Mouse (Mus musculus) erythroblast, embryonic 14.5 days (primary cell): ENCODE data around the gene Cyp2c70. TPM values are rescaled to one million over a fixed set of nuclear protein-coding genes. Genes with fewer than 3 reads are reported as not detected.
"Not testable (repeated sequence)": the region's sequence is repeated elsewhere in the genome, so short reads cannot be mapped to it uniquely, and the experiment has no call there.

Experiments
- H3K27me3 ChIP-seq: 2 replicates; pipeline ENCODE4 v1.6.1; 2012; ENCODE audit warnings: inconsistent platforms; ENCODE audit not compliant: control insufficient read depth
- H3K36me3 ChIP-seq: 2 replicates; pipeline ENCODE4 v1.6.1; 2012; ENCODE audit warnings: mild to moderate bottlenecking, inconsistent platforms; ENCODE audit not compliant: control insufficient read depth
- H3K4me1 ChIP-seq: 2 replicates; pipeline ENCODE4 v1.6.1; 2012; ENCODE audit warnings: inconsistent platforms; ENCODE audit not compliant: control insufficient read depth
- H3K4me3 ChIP-seq: replicated peaks from 2 replicates; pipeline ENCODE3; 2012; ENCODE audit warnings: moderate library complexity, mild to moderate bottlenecking, inconsistent platforms
- H3K9me3 ChIP-seq: 2 replicates; pipeline ENCODE4 v1.6.1; 2012; ENCODE audit warnings: low read length, inconsistent platforms, mixed read lengths; ENCODE audit not compliant: control insufficient read depth
- GATA1 ChIP-seq: IDR thresholded peaks from 2 replicates; pipeline ENCODE4 v1.6.1; 2012; ENCODE audit warnings: low read length, inconsistent platforms, mixed read lengths
- TAL1 ChIP-seq: IDR thresholded peaks from 3 replicates; pipeline ENCODE4 v1.6.1; 2012; ENCODE audit warnings: low read length, inconsistent platforms, mixed read lengths
- polyA plus RNA-seq: library from polyadenylated mRNA; stranded (reverse); fragments of >175 nt; gene quantifications from 2 replicates; pipeline ENCODE4 v1.2.3, GENCODE M21; 2012

Cyp2c70 gene
- polyA plus RNA-seq, 1 experiment, result not detected

- H3K27me3 ChIP-seq, result no peaks in the 10 kb centered on the region
- H3K4me1 ChIP-seq, result no peaks in the 10 kb centered on the region
- TF ChIP-seq TAL1 (no peak), GATA1 (no peak)
- no peaks in the 10 kb centered on the region for H3K9me3 ChIP-seq
- no peak overlapping the region for H3K4me3 ChIP-seq
- H3K36me3 ChIP-seq, result no peaks in the 10 kb centered on the region
These were observed 3.5 kb upstream of the Cyp2c70 start for GRCm38 (mm10) chr19:40190596-40190995.

GRCm38 (mm10) chr19:40183600-40183999 is 3.5 kb downstream of the Cyp2c70 start:
- H3K27me3 ChIP-seq, result no peaks in the 10 kb centered on the region
- H3K4me3 ChIP-seq, result no peak overlapping the region
- no peaks in the 10 kb centered on the region for H3K9me3 ChIP-seq
- H3K36me3 ChIP-seq, result no peaks in the 10 kb centered on the region
- no peaks in the 10 kb centered on the region for H3K4me1 ChIP-seq
- no peak for TF ChIP-seq TAL1
- no peak for TF ChIP-seq GATA1

DNA sequence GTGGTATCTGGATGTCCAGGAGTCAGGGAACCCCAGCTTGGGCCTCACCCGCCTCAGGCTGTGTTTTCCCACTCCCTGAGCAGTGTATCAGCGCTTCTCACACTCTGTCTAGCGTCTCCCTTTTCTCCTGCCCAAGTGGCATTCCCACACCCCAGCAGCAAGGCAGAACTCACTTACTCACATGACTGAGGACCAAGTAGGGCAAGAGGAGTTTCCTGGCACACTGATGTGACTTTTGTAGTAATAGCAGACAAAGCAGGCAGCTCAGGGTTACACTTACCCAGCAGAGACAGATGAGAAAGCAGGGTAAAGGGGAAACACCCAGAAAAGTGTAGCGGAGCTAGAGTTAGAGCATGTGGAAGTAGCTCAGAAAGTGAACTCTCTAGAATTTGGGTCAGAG is 8.8 kb downstream of the Cyp2c70 start:
- H3K9me3 ChIP-seq, result no peaks in the 10 kb centered on the region
- no peaks in the 10 kb centered on the region for H3K27me3 ChIP-seq
- no peaks in the 10 kb centered on the region for H3K4me1 ChIP-seq
- no peak for TF ChIP-seq GATA1
- H3K4me3 ChIP-seq, result no peak overlapping the region
- H3K36me3 ChIP-seq, result no peaks in the 10 kb centered on the region

DNA sequence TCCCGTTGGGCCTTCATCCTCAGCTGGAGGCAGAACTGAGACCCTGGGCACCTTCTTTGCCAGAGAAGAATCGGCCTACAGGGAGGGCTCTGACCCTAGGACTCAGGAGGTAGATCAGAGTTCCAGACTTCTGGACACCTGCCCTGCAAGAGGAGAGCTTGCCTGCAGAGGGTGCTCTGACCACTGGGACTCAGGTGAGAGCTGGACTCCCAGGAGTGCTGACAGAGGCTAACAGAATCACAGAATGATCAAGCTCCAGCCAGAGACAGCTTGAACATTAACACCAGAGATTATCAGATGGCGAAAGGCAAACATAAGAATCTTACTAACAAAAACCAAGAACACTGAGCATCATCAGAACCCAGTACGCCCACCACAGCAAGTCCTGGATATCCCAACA is 18.7 kb downstream of the Cyp2c70 start:
- not testable (repeated sequence) for H3K36me3 ChIP-seq, H3K27me3 ChIP-seq, H3K4me3 ChIP-seq, H3K4me1 ChIP-seq, H3K9me3 ChIP-seq

GRCm38 (mm10) chr19:40126996-40127395 is 60.1 kb downstream of the Cyp2c70 start:
- not testable (repeated sequence) for H3K36me3 ChIP-seq, H3K4me3 ChIP-seq, H3K9me3 ChIP-seq, H3K4me1 ChIP-seq, H3K27me3 ChIP-seq

- not testable (repeated sequence) for H3K4me1 ChIP-seq, H3K4me3 ChIP-seq, H3K9me3 ChIP-seq, H3K27me3 ChIP-seq, H3K36me3 ChIP-seq
These were observed 62.0 kb downstream of the Cyp2c70 start for GRCm38 (mm10) chr19:40125165-40125564.

DNA sequence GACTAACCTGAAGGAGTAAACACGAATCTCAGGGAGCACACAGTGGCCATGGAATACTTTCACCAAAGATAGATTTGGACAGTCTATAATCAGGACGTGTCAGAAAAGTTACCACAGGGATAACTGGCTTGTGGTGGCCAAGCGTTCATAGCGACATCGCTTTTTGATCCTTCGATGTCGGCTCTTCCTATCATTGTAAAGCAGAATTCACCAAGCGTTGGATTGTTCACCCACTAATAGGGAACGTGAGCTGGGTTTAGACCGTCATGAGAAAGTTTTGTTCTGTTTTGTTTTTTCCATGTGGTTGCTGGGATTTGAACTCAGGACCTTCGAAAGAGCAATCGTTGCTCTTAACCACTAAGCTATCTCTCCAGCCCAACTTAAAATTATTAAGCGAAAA is 67.5 kb downstream of the Cyp2c70 start:
- not testable (repeated sequence) for H3K4me3 ChIP-seq, H3K27me3 ChIP-seq, H3K4me1 ChIP-seq, H3K36me3 ChIP-seq, H3K9me3 ChIP-seq

Other genes starting within 250 kb of the Cyp2c70 start
- not detected in 2 replicates for gene Cyp2c37, start 194.9 kb downstream of the Cyp2c70 start, polyA plus RNA-seq
- not detected in 2 replicates for gene Cyp2c54, start 113.5 kb downstream of the Cyp2c70 start, polyA plus RNA-seq
- gene Cyp2c50, start 97.6 kb downstream of the Cyp2c70 start, polyA plus RNA-seq, result 0.07 TPM in 1 of 2 replicates, not detected in the other
- 1.5 and 3.5 TPM in 2 replicates for gene Pdlim1, start 84.5 kb upstream of the Cyp2c70 start, polyA plus RNA-seq